Mouse (Mus musculus): ENCODE measurements around the gene Znrf2. TPM values are rescaled to one million over a fixed set of nuclear protein-coding genes. Genes with fewer than 3 reads are reported as not detected.

Znrf2 gene
- polyA plus RNA-seq, 1 experiment from 2014 or later: 19.5 TPM

DNA sequence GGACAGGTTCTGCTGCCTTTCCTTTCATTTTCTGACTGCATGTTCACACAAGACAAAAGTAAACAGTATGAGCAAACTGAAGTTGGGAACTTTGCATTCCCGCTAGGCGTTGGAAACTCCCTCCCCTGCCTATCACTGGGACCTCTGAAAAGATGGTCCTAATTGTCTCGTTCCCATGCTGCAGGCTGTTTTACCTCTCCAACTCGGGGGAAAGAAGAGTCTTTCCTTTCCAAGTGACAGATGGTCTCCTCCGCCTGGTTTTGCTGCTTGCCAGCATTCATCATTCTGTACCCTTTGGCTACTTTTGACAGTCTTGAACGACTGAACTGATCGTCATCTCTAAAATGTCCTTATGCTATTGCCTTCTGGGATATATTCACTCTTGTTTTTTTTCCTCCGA is 14.4 kb upstream of the Znrf2 start:
- H3K9me3 ChIP-seq (ENCODE audit: control insufficient read depth, low read length): no peaks in the 10 kb centered on the region
- H3K4me3 ChIP-seq (replicated peaks; ENCODE audit: low read length): no peak overlapping the region
- WGBS: 37% methylated on average over 8 of the region's 8 CpGs
- no peaks in the 10 kb centered on the region for H3K36me3 ChIP-seq (ENCODE audit: control insufficient read depth, insufficient read depth)
- H3K27me3 ChIP-seq (replicated peaks; ENCODE audit: control insufficient read depth, insufficient read depth, low read length): no peaks in the 10 kb centered on the region
- peak; percentile 91 for ATAC-seq
- no peak overlapping the region for H3K9ac ChIP-seq (replicated peaks; ENCODE audit: low read depth, low read length)
- H3K27ac ChIP-seq (ENCODE audit: low read length): peak overlapping the region; percentile 87
- peaks cover 10% of the 10 kb centered on the region for H3K4me1 ChIP-seq (replicated peaks; ENCODE audit: control insufficient read depth, insufficient read depth, low read length)
- H3K4me2 ChIP-seq (ENCODE audit: low read length): no peak overlapping the region

DNA sequence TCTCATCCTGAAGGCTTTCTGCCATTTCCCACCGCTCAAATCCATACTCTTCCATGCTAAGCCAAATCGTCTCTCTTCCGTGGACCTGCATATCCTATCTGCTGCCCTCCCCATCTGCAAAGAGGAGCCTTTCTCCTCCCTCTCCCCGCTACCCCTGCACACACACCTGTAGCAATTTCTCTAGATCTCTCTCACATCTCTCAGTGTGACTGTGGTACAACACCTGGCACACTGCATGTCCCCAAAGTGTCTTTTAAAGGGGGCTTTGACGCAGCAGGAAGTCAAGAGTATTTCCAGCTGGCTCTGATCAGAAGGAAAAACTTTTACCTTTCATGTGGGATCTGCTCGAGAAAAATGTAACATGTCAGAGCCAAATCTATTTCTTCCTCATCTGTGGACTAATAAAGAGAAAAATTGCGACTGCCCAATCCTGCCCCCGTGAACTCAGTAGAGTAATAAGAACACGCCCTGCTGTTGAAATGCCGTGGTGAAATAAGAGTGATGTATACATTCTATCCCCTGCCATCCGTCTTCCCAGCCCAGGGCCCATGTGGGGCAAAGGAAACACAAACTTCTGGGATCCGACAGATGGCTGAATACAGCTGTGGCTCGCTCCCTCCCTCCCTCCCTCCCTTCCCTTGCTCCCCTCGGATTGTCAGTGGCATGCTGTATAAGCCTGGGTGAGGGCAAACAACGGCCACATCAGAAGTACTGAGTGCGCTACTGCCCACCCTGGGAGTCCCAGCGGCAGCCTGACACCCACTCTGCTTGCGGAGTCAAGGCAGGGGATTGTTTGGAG is 12.5 kb upstream of the Znrf2 start:
- H3K9ac ChIP-seq (replicated peaks; ENCODE audit: low read depth, low read length): no peak overlapping the region
- no peak overlapping the region for H3K27ac ChIP-seq (ENCODE audit: low read length)
- H3K4me1 ChIP-seq (replicated peaks; ENCODE audit: control insufficient read depth, insufficient read depth, low read length): peaks cover 11% of the 10 kb centered on the region
- H3K9me3 ChIP-seq (ENCODE audit: control insufficient read depth, low read length): no peaks in the 10 kb centered on the region
- no peak for ATAC-seq
- no peaks in the 10 kb centered on the region for H3K27me3 ChIP-seq (replicated peaks; ENCODE audit: control insufficient read depth, insufficient read depth, low read length)
- no peaks in the 10 kb centered on the region for H3K36me3 ChIP-seq (ENCODE audit: control insufficient read depth, insufficient read depth)
- no peak overlapping the region for H3K4me3 ChIP-seq (replicated peaks; ENCODE audit: low read length)
- WGBS: 70% methylated on average over 18 of the region's 18 CpGs
- H3K4me2 ChIP-seq (ENCODE audit: low read length): no peak overlapping the region

DNA sequence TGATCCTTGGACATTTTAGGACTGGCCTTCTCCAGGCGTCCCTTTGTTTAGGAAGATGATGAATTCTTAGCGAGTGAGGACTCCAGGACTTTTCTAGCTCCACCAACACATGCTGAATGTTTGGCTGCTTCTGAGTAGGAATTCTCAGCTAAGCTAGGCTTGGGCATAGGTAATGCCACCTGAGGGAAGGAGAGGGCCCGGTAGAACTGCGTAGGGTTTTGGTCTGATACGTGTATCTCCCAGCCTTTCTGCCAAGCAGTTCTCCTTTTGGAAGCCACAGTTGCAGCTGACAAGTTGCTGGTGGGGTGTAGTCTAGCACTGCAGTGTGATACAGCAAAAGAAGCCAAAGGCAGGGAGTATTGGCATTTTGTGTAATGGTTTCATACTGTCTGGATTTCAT is 10.9 kb upstream of the Znrf2 start:
- Histone ChIP-seq H3K9ac (replicated peaks; ENCODE audit: low read depth, low read length) (no peak overlapping the region), H3K27ac (ENCODE audit: low read length) (no peak overlapping the region), H3K4me3 (replicated peaks; ENCODE audit: low read length) (no peak overlapping the region), H3K27me3 (replicated peaks; ENCODE audit: control insufficient read depth, insufficient read depth, low read length) (no peaks in the 10 kb centered on the region), H3K36me3 (ENCODE audit: control insufficient read depth, insufficient read depth) (no peaks in the 10 kb centered on the region), H3K4me2 (ENCODE audit: low read length) (no peak overlapping the region), H3K4me1 (replicated peaks; ENCODE audit: control insufficient read depth, insufficient read depth, low read length) (peaks cover 17% of the 10 kb centered on the region), H3K9me3 (ENCODE audit: control insufficient read depth, low read length) (no peaks in the 10 kb centered on the region)
- 78% methylated on average over 5 of the region's 5 CpGs for WGBS
- ATAC-seq: no peak

DNA sequence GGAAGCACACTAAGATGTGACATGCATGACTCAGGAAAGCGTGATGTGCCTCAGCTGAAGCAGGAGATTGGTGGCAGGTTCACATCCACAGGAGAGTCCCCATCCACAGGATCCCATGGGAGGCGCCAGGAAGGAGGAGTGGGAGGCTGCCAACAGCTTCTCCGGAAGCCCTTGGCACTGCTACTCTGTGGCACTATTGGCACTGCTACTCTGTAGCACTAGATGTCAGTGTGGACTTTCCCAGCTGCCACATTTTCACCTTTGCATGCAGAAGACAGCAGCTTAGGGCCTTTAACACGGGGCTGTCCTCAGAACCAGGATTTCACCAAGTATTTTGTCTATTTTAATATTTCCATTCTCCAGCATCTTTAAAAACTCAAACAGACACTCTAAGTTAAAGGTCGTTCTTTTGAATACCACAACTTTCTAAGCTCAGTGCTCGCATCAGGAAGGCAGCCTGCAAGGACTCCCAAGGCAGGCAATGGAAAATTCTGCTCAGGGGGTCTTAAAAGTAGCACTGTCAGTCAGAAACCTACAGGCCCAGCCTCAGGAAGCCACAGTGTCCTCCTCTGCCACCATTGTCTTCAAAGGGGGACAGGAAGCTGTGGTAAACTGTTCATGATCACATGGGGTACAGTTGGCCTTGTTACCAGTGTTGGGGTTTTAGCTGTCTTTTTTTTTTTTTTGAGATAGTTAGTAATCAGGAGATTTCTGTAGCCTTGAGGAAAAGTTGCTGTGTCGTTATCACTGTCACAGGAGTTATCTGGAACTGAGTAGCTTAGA is 7.0 kb upstream of the Znrf2 start:
- peak; percentile 51 for ATAC-seq
- H3K4me3 ChIP-seq (replicated peaks; ENCODE audit: low read length): no peak overlapping the region
- no peaks in the 10 kb centered on the region for H3K36me3 ChIP-seq (ENCODE audit: control insufficient read depth, insufficient read depth)
- no peaks in the 10 kb centered on the region for H3K27me3 ChIP-seq (replicated peaks; ENCODE audit: control insufficient read depth, insufficient read depth, low read length)
- peaks cover 22% of the 10 kb centered on the region for H3K4me1 ChIP-seq (replicated peaks; ENCODE audit: control insufficient read depth, insufficient read depth, low read length)
- H3K27ac ChIP-seq (ENCODE audit: low read length): peak overlapping the region; percentile 41; the same call in 1 of the 2 replicates
- no peak overlapping the region for H3K4me2 ChIP-seq (ENCODE audit: low read length)
- no peaks in the 10 kb centered on the region for H3K9me3 ChIP-seq (ENCODE audit: control insufficient read depth, low read length)
- 51% methylated on average over 7 of the region's 7 CpGs for WGBS
- no peak overlapping the region for H3K9ac ChIP-seq (replicated peaks; ENCODE audit: low read depth, low read length)

DNA sequence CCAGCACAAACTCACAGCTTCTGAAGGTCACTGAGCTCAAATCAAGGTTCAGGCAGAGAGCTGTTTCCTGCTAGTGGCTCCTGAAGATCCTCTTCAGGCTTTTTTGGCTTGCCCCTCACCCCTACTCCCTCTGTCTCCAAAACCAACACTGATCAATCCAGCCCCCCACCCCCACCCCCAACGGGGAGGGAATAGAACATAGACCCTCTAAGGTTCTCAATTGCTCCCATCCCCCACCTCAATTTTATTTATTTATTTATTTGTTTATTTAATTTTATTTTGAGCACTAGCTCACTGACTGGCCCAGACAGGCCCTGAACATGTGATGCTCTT is 6.4 kb upstream of the Znrf2 start:
- H3K4me1 ChIP-seq (replicated peaks; ENCODE audit: control insufficient read depth, insufficient read depth, low read length): peaks cover 22% of the 10 kb centered on the region
- H3K27me3 ChIP-seq (replicated peaks; ENCODE audit: control insufficient read depth, insufficient read depth, low read length): no peaks in the 10 kb centered on the region
- no peak for ATAC-seq
- WGBS: 96% methylated on average over 1 of the region's 1 CpGs
- no peak overlapping the region for H3K4me2 ChIP-seq (ENCODE audit: low read length)
- H3K9me3 ChIP-seq (ENCODE audit: control insufficient read depth, low read length): no peaks in the 10 kb centered on the region
- no peak overlapping the region for H3K27ac ChIP-seq (ENCODE audit: low read length)
- no peak overlapping the region for H3K4me3 ChIP-seq (replicated peaks; ENCODE audit: low read length)
- H3K9ac ChIP-seq (replicated peaks; ENCODE audit: low read depth, low read length): no peak overlapping the region
- no peaks in the 10 kb centered on the region for H3K36me3 ChIP-seq (ENCODE audit: control insufficient read depth, insufficient read depth)

DNA sequence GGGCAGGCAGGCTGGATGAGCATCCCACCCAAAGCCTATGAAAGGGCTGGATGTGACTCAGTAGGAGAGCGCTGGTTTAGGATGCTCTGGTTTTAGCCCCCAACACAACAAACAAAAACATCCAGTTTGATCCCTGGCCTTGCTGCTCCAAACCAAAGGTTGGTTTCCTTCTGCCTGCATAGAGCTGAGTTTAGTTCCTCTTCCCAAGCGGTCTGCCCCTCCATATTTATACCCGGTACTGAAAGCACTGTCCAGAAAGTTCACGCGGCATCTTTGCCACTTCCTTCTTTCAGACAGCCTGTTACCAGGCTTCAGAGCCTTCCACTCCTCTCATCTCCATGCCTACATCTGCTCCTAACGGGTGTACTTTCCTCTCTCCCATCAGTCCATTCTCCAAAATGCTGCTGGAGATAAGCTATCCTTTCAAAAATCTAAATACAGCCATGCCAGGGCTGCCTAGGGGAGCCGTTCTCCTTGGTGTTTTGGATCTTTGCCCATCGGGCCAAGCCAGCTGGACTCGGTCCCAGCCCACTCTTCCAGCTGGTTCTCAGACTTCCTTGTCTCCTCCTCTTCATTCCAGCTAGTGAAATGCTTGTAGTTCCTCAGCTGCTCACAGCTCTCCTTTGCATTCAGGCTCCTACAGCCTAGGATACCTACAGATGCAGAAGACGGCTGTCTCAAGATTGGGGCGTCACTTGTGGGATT is 5.0 kb upstream of the Znrf2 start:
- H3K36me3 ChIP-seq (ENCODE audit: control insufficient read depth, insufficient read depth): no peaks in the 10 kb centered on the region
- H3K4me2 ChIP-seq (ENCODE audit: low read length): peak overlapping the region; percentile 30
- 0 out of 2 replicates have a peak, but pooled peaks have one; percentile 2 for ATAC-seq
- H3K27ac ChIP-seq (ENCODE audit: low read length): peak overlapping the region; percentile 70
- no peaks in the 10 kb centered on the region for H3K9me3 ChIP-seq (ENCODE audit: control insufficient read depth, low read length)
- no peak overlapping the region for H3K4me3 ChIP-seq (replicated peaks; ENCODE audit: low read length)
- 41% methylated on average over 11 of the region's 11 CpGs for WGBS
- H3K27me3 ChIP-seq (replicated peaks; ENCODE audit: control insufficient read depth, insufficient read depth, low read length): no peaks in the 10 kb centered on the region
- H3K9ac ChIP-seq (replicated peaks; ENCODE audit: low read depth, low read length): no peak overlapping the region
- H3K4me1 ChIP-seq (replicated peaks; ENCODE audit: control insufficient read depth, insufficient read depth, low read length): peaks cover 28% of the 10 kb centered on the region

DNA sequence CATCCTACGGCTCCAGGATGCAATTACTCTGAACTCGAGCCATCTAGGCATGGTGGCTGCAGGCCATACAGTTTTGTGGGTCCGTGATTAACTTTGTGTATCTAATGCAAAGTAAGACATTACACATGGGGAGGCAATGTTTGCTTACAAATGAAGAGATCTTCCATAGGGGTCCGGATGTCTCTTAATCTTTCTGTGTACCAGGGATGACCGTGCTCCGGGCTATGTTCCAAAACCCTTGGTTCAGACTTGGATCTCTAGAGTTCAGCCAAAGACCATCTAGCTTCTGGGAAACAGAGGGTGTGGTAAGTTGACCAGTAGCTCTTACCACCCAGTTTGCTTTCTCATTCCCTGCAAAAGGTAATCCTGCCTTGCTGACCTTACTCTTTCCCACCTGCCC is 4.4 kb upstream of the Znrf2 start:
- no peak for ATAC-seq
- H3K27me3 ChIP-seq (replicated peaks; ENCODE audit: control insufficient read depth, insufficient read depth, low read length): no peaks in the 10 kb centered on the region
- no peak overlapping the region for H3K4me2 ChIP-seq (ENCODE audit: low read length)
- H3K27ac ChIP-seq (ENCODE audit: low read length): peak overlapping the region; percentile 70
- no peaks in the 10 kb centered on the region for H3K9me3 ChIP-seq (ENCODE audit: control insufficient read depth, low read length)
- no peak overlapping the region for H3K9ac ChIP-seq (replicated peaks; ENCODE audit: low read depth, low read length)
- no peaks in the 10 kb centered on the region for H3K36me3 ChIP-seq (ENCODE audit: control insufficient read depth, insufficient read depth)
- 76% methylated on average over 6 of the region's 6 CpGs for WGBS
- no peak overlapping the region for H3K4me3 ChIP-seq (replicated peaks; ENCODE audit: low read length)
- peaks cover 28% of the 10 kb centered on the region for H3K4me1 ChIP-seq (replicated peaks; ENCODE audit: control insufficient read depth, insufficient read depth, low read length)

DNA sequence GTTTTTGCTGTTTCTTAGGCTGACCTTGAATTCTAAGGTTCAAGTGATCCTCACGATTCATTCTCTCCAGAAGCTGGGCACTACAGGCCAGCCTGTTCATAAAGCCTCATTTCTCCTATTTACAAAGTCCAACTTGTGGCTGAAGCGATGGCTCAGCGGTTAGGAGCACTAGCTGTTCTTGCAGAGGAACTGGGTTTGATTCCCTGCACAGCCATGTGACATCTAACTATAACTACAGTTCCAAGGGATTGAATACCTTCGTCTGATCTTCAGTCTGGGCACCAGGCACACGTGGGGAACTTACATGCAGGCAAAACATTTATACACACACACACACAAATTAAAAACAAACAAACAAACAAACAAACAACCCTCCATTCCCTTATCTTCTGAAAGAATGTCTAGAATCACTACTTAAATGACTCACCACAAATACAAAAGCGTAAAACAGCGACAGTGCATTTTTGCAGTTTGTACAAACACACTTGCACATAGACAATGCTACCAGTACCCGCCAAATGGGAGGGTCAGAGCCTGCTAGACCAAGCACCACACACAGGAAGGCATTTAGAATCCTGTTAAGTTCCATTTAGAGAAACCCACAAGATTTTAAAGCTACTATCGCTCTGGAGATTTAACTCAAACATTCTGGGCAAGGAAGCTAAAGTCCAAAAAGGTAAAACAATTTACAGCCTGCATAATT is 1.1 kb upstream of the Znrf2 start:
- 79% methylated on average over 9 of the region's 9 CpGs for WGBS
- H3K9ac ChIP-seq (replicated peaks; ENCODE audit: low read depth, low read length): no peak overlapping the region
- no peak overlapping the region; the same call in 1 of the 2 replicates for H3K27ac ChIP-seq (ENCODE audit: low read length)

More for the DNA sequence above, 1.1 kb upstream of the Znrf2 start:
- Histone ChIP-seq H3K4me1 (replicated peaks; ENCODE audit: control insufficient read depth, insufficient read depth, low read length) (peaks cover 36% of the 10 kb centered on the region), H3K9me3 (ENCODE audit: control insufficient read depth, low read length) (no peaks in the 10 kb centered on the region), H3K4me3 (replicated peaks; ENCODE audit: low read length) (peak overlapping the region; percentile 88), H3K27me3 (replicated peaks; ENCODE audit: control insufficient read depth, insufficient read depth, low read length) (no peaks in the 10 kb centered on the region), H3K4me2 (ENCODE audit: low read length) (peak overlapping the region; percentile 51), H3K36me3 (ENCODE audit: control insufficient read depth, insufficient read depth) (no peaks in the 10 kb centered on the region)
- no peak for ATAC-seq
